Comparison of ENCODE assay signal across 8 mouse cellular contexts in genomic region chr2:151632159-151632814, GRCm38 (mm10). TPM values are rescaled to one million over a fixed set of nuclear protein-coding genes. Genes with fewer than 3 reads are reported as not detected.
A peak's percentile ranks its signal among the peaks of the same experiment; 100 is the strongest.
DNase-seq lines count a peak whose midpoint lies in the region; ATAC-seq and TF ChIP-seq lines count a peak whose summit lies in the region.

Snph (minus strand) TSS chr2:151632593.

- peak within 1 kb of the TSS; percentile 84 for H3K9ac ChIP-seq in hindbrain, embryonic 15.5 days
- 0 out of 2 replicates have a peak within 1 kb of the TSS, but pooled peaks have one; percentile 19 for H3K9ac ChIP-seq in lung, postnatal 0 days (replicated peaks; ENCODE audit: low read depth)

- DNase-seq in gastrocnemius, adult 8-10 months (ENCODE audit: low spot score in 2 of 2), result peak; percentile 27 to 50
- DNase-seq in layer of hippocampus, postnatal 36 days, result peak; percentile 80 to 81
- DNase-seq in lung, postnatal 0 days (ENCODE audit: low spot score), result peak; percentile 42
- peak; percentile 30 for DNase-seq in ovary, postnatal 14 days (ENCODE audit: low spot score)
- peak; percentile 71 for DNase-seq in thymus, postnatal 4 days

- no peaks in the 10 kb centered on the region for H3K36me3 ChIP-seq in hindbrain, embryonic 15.5 days
- H3K36me3 ChIP-seq in lung, postnatal 0 days (ENCODE audit: insufficient read depth, low read length), result no peaks in the 10 kb centered on the region

- H3K4me3 ChIP-seq in hindbrain, embryonic 15.5 days, result peak within 1 kb of the TSS; percentile 72
- H3K4me3 ChIP-seq in lung, postnatal 0 days (ENCODE audit: low read depth, low read length), result peak within 1 kb of the TSS; percentile 53

- H3K27me3 ChIP-seq in hindbrain, embryonic 15.5 days, result no peaks in the 10 kb centered on the region
- peaks cover 21% of the 10 kb centered on the region; the same call in 1 of the 2 replicates for H3K27me3 ChIP-seq in lung, postnatal 0 days (replicated peaks; ENCODE audit: insufficient read depth, low read length)

- peak within 1 kb of the TSS; percentile 93 for H3K27ac ChIP-seq in hindbrain, embryonic 15.5 days (replicated peaks)
- H3K27ac ChIP-seq in lung, postnatal 0 days (ENCODE audit: low read length), result no peak within 1 kb of the TSS

- TF ChIP-seq CTCF in lung, postnatal 0 days (IDR thresholded peaks at IDR 0.05), result peak; percentile 67

- no peak for TF ChIP-seq EP300 in lung, postnatal 0 days (IDR thresholded peaks at IDR 0.05)

- peaks cover 52% of the 10 kb centered on the region for H3K4me1 ChIP-seq in hindbrain, embryonic 15.5 days (replicated peaks)
- H3K4me1 ChIP-seq in lung, postnatal 0 days (ENCODE audit: insufficient read depth, low read depth, low read length), result no peaks in the 10 kb centered on the region

- H3K9me3 ChIP-seq in hindbrain, embryonic 15.5 days, result no peaks in the 10 kb centered on the region
- H3K9me3 ChIP-seq in lung, postnatal 0 days (ENCODE audit: low read length), result no peaks in the 10 kb centered on the region

- ATAC-seq in activated CD4-positive, CD25-positive, alpha-beta regulatory T cell, adult 4 months, result peak; percentile 68
- ATAC-seq in common myeloid progenitor, adult 5-6 weeks (replicated peaks; ENCODE audit: low read depth, poor library complexity, severe bottlenecking), result peak; percentile 81
- peak; percentile 93 for ATAC-seq in hindbrain, embryonic 15.5 days (ENCODE audit: low FRiP score, low read depth)
- peak; percentile 76 for ATAC-seq in lung, postnatal 0 days

- under 1% methylated on average over 47 of the region's 47 CpGs for WGBS in hindbrain, embryonic 15.5 days
- WGBS in lung, postnatal 0 days, result 0% methylated on average over 43 of the region's 47 CpGs

- peak within 1 kb of the TSS; percentile 58 for H3K4me2 ChIP-seq in hindbrain, embryonic 15.5 days
- peak within 1 kb of the TSS; percentile 94 for H3K4me2 ChIP-seq in lung, postnatal 0 days (replicated peaks; ENCODE audit: low read depth, low read length)

RNA-seq across cellular contexts. Expression of gene Snph, which starts in this region (rescaled TPM):
- under 1 TPM in 1 of 2 experiments, not detected in 1; 0.15 TPM for polyA plus RNA-seq in activated CD4-positive, CD25-positive, alpha-beta regulatory T cell, adult 4 months (2017; shearing (Covaris generic))
- total RNA-seq in common myeloid progenitor, adult 5-6 weeks (2017), result not detected in 2 replicates
- 10 to 100 TPM; 33.2 to 45.9 (median 39.9) TPM for total RNA-seq in gastrocnemius, adult 8-10 months (2022)
- polyA plus RNA-seq in hindbrain, embryonic 15.5 days (2015; fragmentation: Nextera tagmentation; extraction: Ambion mirVana), result 24.1 and 27.7 TPM in 2 replicates
- 100 to 1,000 TPM; 388 to 405 TPM for total RNA-seq in layer of hippocampus, postnatal 36 days (2021)
- 0.17 and 0.18 TPM in 2 replicates for polyA plus RNA-seq in lung, postnatal 0 days (2015; fragmentation: Nextera tagmentation; extraction: Ambion mirVana)

Comparison
In these comparisons a context has a peak if more than half of its experiments do, and no peak if none do; other contexts are left out.
1. RNA of gene Snph (total RNA-seq): 388 to 405 TPM in layer of hippocampus, postnatal 36 days and 33.2 to 45.9 TPM in gastrocnemius, adult 8-10 months; not detected in common myeloid progenitor, adult 5-6 weeks; every median in the first group is over 10 times any median in the second.
2. RNA of gene Snph (total RNA-seq): 388 to 405 TPM in layer of hippocampus, postnatal 36 days; 33.2 to 45.9 TPM in gastrocnemius, adult 8-10 months; every median in the first group is over 4 times any median in the second.
3. RNA of gene Snph (polyA plus RNA-seq): 24.1 to 27.7 TPM in hindbrain, embryonic 15.5 days; 0.17 to 0.18 TPM in lung, postnatal 0 days and 0.15 TPM in activated CD4-positive, CD25-positive, alpha-beta regulatory T cell, adult 4 months; every median in the first group is over 10 times any median in the second.
4. Peak in ATAC-seq in activated CD4-positive, CD25-positive, alpha-beta regulatory T cell, adult 4 months; RNA of the gene not detected or under 1 TPM.
5. Peak in ATAC-seq in common myeloid progenitor, adult 5-6 weeks; RNA of the gene not detected or under 1 TPM.
6. Peak in DNase-seq, ATAC-seq, H3K4me3 ChIP-seq, H3K9ac ChIP-seq and H3K4me2 ChIP-seq in lung, postnatal 0 days; RNA of the gene not detected or under 1 TPM.
7. DNase-seq: peak in every context shown above with its lines; median percentile 80 in layer of hippocampus, postnatal 36 days; 71 in thymus, postnatal 4 days; 42 in lung, postnatal 0 days; 38 in gastrocnemius, adult 8-10 months; 30 in ovary, postnatal 14 days.
8. Peak in every context shown above with its lines, with median percentiles within 50 percentile points of each other: ATAC-seq.